Mouse (Mus musculus) liver, adult 2 months (tissue): Measurements from ENCODE around the gene Nkx1-1.

Experiments used
- CTCF ChIP-seq: fragments of 200-500 bp; IDR thresholded peaks from 2 replicates; pipeline ENCODE4 v1.5.1; 2011; ENCODE audit warnings: low read depth, low read length, control low read depth
- POLR2A ChIP-seq: fragments of 200-500 bp; IDR thresholded peaks from 2 replicates; pipeline ENCODE4 v1.6.1; 2011; ENCODE audit warnings: low read length, control low read depth; ENCODE audit not compliant: insufficient read depth; ENCODE audit errors: extremely low read depth

DNA sequence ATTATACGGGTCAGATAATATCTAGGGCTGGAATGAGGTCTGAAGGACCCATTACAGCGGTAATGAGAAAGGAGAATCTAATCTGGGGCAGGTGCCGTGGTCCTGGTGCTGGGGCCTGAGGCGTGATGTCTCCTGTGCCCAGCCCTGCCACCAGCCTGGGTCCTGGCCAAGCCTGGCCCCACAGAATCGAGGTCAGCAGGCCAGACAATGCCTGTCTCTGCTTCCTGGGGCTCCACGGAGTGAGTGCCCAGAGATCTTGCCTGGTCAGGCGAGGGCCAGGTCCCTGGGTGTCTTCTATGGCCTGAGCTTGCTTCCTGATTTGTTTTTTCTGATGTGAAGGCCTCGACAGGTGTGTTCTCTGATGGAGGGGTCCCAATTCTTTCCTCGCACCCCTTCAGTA lies 10.0 kb upstream of the Nkx1-1 start:
- TF ChIP-seq POLR2A (no peak), CTCF (no peak)
